8 mouse cellular contexts compared by ENCODE assay signal in genomic region chr1:161976255-161977182, GRCm38 (mm10). TPM values are rescaled to one million over a fixed set of nuclear protein-coding genes. Genes with fewer than 3 reads are reported as not detected.
DNase-seq lines count a peak whose midpoint lies in the region; ATAC-seq lines count a peak whose summit lies in the region.

No protein-coding gene starts in this region.

- H3K4me2 ChIP-seq in hindbrain, embryonic 16.5 days (ENCODE audit: low read length) = no peak overlapping the region; the same call in 1 of the 2 replicates

- ATAC-seq in hindbrain, embryonic 16.5 days = peak; percentile 80

- DNase-seq in WW6 (ENCODE audit: low read depth, low spot score) = peak; percentile 65
- DNase-seq in cerebellum, postnatal 25 days = peak; percentile 65 to 82
- peak; percentile 51 to 67 for DNase-seq in frontal cortex, postnatal 25 days (ENCODE audit: low spot score in 2 of 2)
- peak; percentile 79 for DNase-seq in left cerebral cortex, adult 11 months (ENCODE audit: low spot score)
- peak; percentile 83 to 84 for DNase-seq in right cerebral cortex, adult 2 months (ENCODE audit: low spot score in 2 of 2)
- DNase-seq in yolk sac, embryonic 10.5 days (ENCODE audit: low spot score) = peak; percentile 84

- H3K27ac ChIP-seq in hindbrain, embryonic 16.5 days (ENCODE audit: low read depth, low read length) = no peak overlapping the region

- H3K9me3 ChIP-seq in hindbrain, embryonic 16.5 days (ENCODE audit: control insufficient read depth, low read length) = no peaks in the 10 kb centered on the region
- no peaks in the 10 kb centered on the region for H3K9me3 ChIP-seq in megakaryocyte, embryonic 14.5 days

- 49% methylated on average over 16 of the region's 16 CpGs for WGBS in hindbrain, embryonic 16.5 days

- H3K27me3 ChIP-seq in hindbrain, embryonic 16.5 days (replicated peaks; ENCODE audit: control insufficient read depth, insufficient read depth, low read length) = no peaks in the 10 kb centered on the region
- H3K27me3 ChIP-seq in megakaryocyte, embryonic 14.5 days (replicated peaks) = peaks cover 2% of the 10 kb centered on the region

- H3K36me3 ChIP-seq in hindbrain, embryonic 16.5 days (ENCODE audit: control insufficient read depth, insufficient read depth, low read length) = no peaks in the 10 kb centered on the region
- H3K36me3 ChIP-seq in megakaryocyte, embryonic 14.5 days (replicated peaks; ENCODE audit: low read length) = peaks cover 11% of the 10 kb centered on the region

- H3K4me1 ChIP-seq in hindbrain, embryonic 16.5 days (ENCODE audit: control insufficient read depth, insufficient read depth, low read depth, low read length) = no peaks in the 10 kb centered on the region; the same call in 1 of the 2 replicates
- peaks cover 40% of the 10 kb centered on the region for H3K4me1 ChIP-seq in megakaryocyte, embryonic 14.5 days

- H3K9ac ChIP-seq in hindbrain, embryonic 16.5 days (ENCODE audit: low read depth, low read length) = peak overlapping the region; percentile 31; the same call in 1 of the 2 replicates

- no peak overlapping the region for H3K4me3 ChIP-seq in hindbrain, embryonic 16.5 days (ENCODE audit: low read length)
- peak overlapping the region; percentile 14 for H3K4me3 ChIP-seq in megakaryocyte, embryonic 14.5 days (replicated peaks)

RNA-seq across cellular contexts. Expression of gene 4930558K02Rik, which starts 2.9 kb away (rescaled TPM):
- polyA plus RNA-seq in hindbrain, embryonic 16.5 days (2015; fragmentation: Nextera tagmentation; extraction: Ambion mirVana) = 0.25 TPM in 1 of 2 replicates, not detected in the other
- not detected in 2 replicates for polyA plus RNA-seq in megakaryocyte, embryonic 14.5 days (2012; ENCODE audit: insufficient read depth, low replicate concordance)

RNA-seq across cellular contexts. Expression of gene Pigc, which starts 7.5 kb away (rescaled TPM):
- 36.2 and 37.1 TPM in 2 replicates for polyA plus RNA-seq in hindbrain, embryonic 16.5 days (2015; fragmentation: Nextera tagmentation; extraction: Ambion mirVana)
- 0.63 TPM in 1 of 2 replicates, not detected in the other for polyA plus RNA-seq in megakaryocyte, embryonic 14.5 days (2012; ENCODE audit: insufficient read depth, low replicate concordance)

Comparison
In these comparisons a context has a peak if more than half of its experiments do, and no peak if none do; other contexts are left out.
1. RNA of gene Pigc, which starts 7.5 kb away (polyA plus RNA-seq): 36.2 to 37.1 TPM in hindbrain, embryonic 16.5 days; 0.63 TPM in megakaryocyte, embryonic 14.5 days; every median in the first group is over 10 times any median in the second.
2. Peak in every context shown above with its lines, with median percentiles within 50 percentile points of each other: DNase-seq.